Mouse (Mus musculus): ENCODE measurements at regions not wholly inside any gene's neighbourhood (a gene's known extent, or its start where the extent isn't known, plus 50 kb on each side); places are given as distances from the start of the nearest gene placed in this dataset.

DNA sequence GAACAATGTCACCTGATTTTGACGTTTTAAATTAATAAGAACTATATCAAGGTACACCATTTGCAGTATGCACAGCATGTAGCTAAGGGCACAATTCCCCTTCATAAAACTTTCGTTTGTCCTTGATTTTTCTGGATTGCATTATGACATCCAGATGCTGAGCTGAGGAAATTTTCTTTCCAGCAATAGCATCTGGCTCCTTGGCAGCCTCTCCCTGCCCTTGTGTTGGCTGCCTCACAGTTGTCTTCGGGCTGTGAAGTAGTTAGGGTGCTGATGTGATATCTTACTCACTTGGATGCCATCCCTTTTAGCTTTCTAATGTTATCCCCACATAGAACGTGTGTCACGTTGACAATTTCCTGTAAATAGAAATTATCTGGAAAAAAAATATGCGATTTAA is 729.2 kb downstream of the Dach1 start:
- DNase-seq, result no peak

GRCm38 (mm10) chr14:97435453-97436233 is 733.9 kb downstream of the Dach1 start:
- DNase-seq, result no peak

DNA sequence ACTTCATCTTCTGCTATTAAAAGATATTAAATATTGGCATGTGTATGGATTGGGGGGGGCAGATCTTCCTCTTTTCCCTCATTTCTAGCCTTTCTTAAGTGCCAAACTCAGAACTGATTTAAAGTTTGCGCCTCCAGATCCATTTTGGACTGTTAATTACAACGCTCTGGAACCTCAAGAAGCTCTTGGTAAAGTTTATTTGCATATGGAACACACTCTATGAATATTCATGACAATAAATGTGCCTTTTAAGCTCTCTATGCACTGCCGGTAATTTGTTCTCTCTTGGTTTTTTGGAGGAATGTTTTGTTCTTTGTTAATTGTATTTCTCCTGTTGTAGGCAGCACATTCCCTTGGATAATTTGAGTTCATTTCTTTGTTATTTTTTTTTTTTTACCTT is 738.3 kb downstream of the Dach1 start:
- no peak for DNase-seq

DNA sequence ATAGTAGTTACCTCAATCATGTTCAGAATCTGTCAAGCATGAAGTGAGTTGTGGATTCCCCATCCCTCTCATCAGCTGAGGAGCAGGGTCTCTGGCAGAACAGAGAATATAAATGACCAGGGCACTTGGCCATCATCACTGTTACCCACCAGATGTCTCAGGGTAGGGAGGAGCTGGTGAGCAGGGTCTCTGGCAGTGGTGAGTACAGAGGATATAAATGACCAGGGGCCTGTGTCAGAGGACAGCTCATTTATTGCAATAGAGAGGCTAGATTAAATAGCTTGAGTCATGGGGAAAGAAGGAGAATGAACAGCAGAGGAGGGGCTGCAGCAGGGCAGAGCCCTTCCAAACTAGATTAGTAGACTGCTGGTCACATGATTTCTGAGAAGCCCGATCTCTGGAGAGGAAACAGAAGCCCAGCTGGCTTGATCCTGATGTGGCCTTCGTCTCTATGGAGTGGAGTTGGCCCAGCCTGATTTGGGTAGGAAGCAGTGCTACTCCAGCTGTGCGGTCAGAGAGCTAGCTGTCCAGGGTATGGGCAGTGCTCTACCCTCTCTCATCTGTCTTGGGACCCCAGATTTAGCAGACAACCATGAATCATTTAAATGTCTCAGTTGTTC is 766.3 kb downstream of the Dach1 start:
- no peak for DNase-seq

DNA sequence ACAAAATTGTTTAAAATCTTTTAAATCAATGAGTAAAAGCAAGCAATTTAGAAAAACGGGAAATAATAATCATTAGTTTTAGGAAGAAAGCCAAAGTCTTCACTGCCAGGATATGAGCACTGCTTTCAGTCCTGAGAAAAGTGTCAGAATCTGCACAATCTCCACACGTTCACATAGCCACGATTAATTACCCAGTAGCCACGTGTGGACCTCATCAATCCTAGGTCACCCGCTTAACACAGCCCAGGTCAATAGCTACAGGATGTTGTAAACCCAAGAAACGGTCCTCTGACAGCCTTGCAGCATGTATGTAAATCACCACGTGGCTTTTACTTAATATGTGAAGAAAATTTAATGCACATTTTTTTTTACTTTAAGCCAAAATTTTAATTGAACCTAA is 773.2 kb downstream of the Dach1 start:
- DNase-seq, result no peak

DNA sequence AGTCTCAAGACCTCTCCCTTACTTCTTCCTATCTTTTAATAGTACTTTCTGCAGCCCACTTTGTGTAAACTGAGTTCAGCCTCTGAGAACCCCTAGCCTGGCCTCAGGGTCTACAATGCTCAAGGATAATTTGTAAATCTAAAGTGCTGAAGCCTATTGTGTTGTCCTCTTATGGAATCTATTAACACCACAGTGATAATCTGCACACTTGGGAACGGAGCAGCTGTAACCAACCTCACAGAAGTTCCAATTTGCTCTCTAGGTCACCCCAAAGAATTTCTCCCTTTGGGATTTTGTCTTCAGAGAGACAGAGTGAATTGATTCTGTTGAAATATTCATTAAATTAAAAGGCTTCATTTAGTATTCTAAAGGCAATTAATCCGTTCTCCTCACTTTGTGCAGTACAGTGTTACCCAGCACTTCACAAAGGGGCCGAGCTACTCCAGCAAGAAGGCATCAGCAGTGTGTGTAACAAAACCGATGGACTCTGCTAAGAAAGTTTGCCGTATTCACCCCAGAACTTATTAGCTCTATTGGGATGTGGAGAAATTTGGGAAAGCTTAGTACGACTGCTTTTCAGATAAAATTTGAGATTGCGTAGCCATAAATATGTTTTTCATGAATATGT is 773.7 kb downstream of the Dach1 start:
- no peak for DNase-seq

GRCm38 (mm10) chr14:97389005-97389404 is 780.6 kb downstream of the Dach1 start:
- DNase-seq, result no peak

GRCm38 (mm10) chr14:97380131-97380530 is 789.4 kb downstream of the Dach1 start:
- DNase-seq, result no peak

GRCm38 (mm10) chr14:97356915-97357314 is 812.6 kb downstream of the Dach1 start:
- DNase-seq, result no peak

GRCm38 (mm10) chr14:97347970-97348369 is 821.6 kb downstream of the Dach1 start:
- no peak for DNase-seq

DNA sequence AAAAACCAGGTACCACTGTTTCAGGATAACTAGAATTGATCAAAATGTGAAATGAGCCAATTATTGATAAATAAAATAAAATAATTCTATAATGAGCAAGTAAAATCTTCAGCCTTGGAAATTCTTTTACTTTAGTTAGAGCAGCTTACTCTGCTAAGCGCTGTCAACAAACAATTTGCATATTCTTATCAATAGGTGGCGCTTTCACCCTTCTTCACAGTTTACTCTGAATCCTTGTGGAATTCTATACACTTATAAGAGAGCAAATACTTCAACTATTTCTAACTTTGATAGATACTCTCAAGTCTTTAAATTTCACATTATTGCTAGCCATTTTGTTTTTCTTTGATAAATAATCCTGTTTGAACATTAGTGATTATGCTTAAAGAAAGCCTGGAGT is 812.5 kb upstream of the Klhl1 start:
- no peak for DNase-seq

- DNase-seq, result no peak
Measured at GRCm38 (mm10) chr14:97329979-97330378, 811.1 kb upstream of the Klhl1 start.

DNA sequence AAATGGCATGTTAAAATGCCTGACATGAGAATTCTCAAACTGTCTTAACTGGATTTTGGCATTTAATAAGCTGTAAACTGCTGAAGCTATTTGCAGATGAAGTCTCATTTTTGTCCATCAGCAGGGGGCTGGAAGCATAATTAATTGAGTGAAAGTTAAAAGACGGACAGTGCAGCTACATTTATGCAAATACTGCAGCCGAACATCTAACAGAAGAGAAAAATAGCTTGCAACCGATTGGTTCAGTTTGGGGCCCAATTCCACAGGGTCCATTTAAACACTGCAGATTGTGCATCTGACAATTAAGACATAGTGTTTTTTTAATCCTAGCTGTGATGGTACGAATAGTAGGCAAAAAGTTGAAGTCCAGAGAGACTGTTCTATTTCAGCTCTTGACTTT is 774.2 kb upstream of the Klhl1 start:
- no peak for DNase-seq

GRCm38 (mm10) chr14:97287447-97287846 is 768.5 kb upstream of the Klhl1 start:
- no peak for DNase-seq

GRCm38 (mm10) chr14:97258461-97258860 is 739.6 kb upstream of the Klhl1 start:
- no peak for DNase-seq
